Mouse (Mus musculus) neural tube, embryonic 11.5 days (tissue): ENCODE results near the gene Cemip. TPM values are rescaled to one million over a fixed set of nuclear protein-coding genes. Genes with fewer than 3 reads are reported as not detected.

Experiments used
- ATAC-seq: fragments of 200-750 bp; cut with Nextera tagmentation; 2 replicates; pipeline ENCODE4 v1.8.0; 2017; ENCODE audit warnings: moderate number of reproducible peaks, mild to moderate bottlenecking, moderate TSS enrichment, moderate library complexity; ENCODE audit not compliant: insufficient read depth, low FRiP score, low TSS enrichment
- DNase-seq: peaks from one replicate; pipeline ENCODE4 v3.0.0-alpha.2; 2015; ENCODE audit warnings: low spot score
- H3K27ac ChIP-seq: fragments of 300-500 bp; sonication (generic); 2 replicates; pipeline ENCODE4 v1.5.1; 2014; ENCODE audit warnings: low read depth, mild to moderate bottlenecking, low read length
- H3K27me3 ChIP-seq: fragments of 300-500 bp; sonication (generic); 2 replicates; pipeline ENCODE4 v1.6.1; 2014; ENCODE audit warnings: mild to moderate bottlenecking, low read length, mixed read lengths; ENCODE audit not compliant: control insufficient read depth, insufficient read depth
- H3K36me3 ChIP-seq: fragments of 300-500 bp; sonication (generic); 2 replicates; pipeline ENCODE4 v1.6.1; 2014; ENCODE audit warnings: mild to moderate bottlenecking, low read length, moderate library complexity, mixed read lengths; ENCODE audit not compliant: control insufficient read depth, insufficient read depth
- H3K4me1 ChIP-seq: fragments of 300-500 bp; sonication (generic); 2 replicates; pipeline ENCODE4 v1.6.1; 2014; ENCODE audit warnings: low read length, mixed read lengths; ENCODE audit not compliant: control insufficient read depth, insufficient read depth
- H3K4me2 ChIP-seq: fragments of 300-500 bp; sonication (generic); 2 replicates; pipeline ENCODE4 v1.6.1; 2014; ENCODE audit warnings: low read depth, mild to moderate bottlenecking, moderate library complexity
- H3K4me3 ChIP-seq: fragments of 300-500 bp; sonication (generic); 2 replicates; pipeline ENCODE4 v1.5.1; 2014; ENCODE audit warnings: low read depth, low read length
- H3K9ac ChIP-seq: fragments of 300-500 bp; sonication (generic); 2 replicates; pipeline ENCODE4 v1.6.1; 2014; ENCODE audit warnings: mild to moderate bottlenecking, low read length
- H3K9me3 ChIP-seq: fragments of 300-500 bp; sonication (generic); 2 replicates; pipeline ENCODE4 v1.6.1; 2016; ENCODE audit warnings: low read length; ENCODE audit not compliant: control insufficient read depth
- whole genome bisulfite sequencing: fragments of 180-500 bp; shearing (Covaris S2); extraction: QIAGEN DNeasy Blood & Tissue Kit; methylation state at CpG from one replicate; pipeline ENCODE4 v1.1.7; 2014; 5-methylcytosine and 5-hydroxymethylcytosine counted together
- polyA plus RNA-seq: library from polyadenylated mRNA; unstranded; fragments of >200 nt; fragmentation: Nextera tagmentation; extraction: Ambion mirVana; gene quantifications from 2 replicates; pipeline ENCODE4 v1.2.1, GENCODE M21; 2014

The Cemip gene
- polyA plus RNA-seq, 1 experiment from 2014 or later, result 0.11 TPM

DNA sequence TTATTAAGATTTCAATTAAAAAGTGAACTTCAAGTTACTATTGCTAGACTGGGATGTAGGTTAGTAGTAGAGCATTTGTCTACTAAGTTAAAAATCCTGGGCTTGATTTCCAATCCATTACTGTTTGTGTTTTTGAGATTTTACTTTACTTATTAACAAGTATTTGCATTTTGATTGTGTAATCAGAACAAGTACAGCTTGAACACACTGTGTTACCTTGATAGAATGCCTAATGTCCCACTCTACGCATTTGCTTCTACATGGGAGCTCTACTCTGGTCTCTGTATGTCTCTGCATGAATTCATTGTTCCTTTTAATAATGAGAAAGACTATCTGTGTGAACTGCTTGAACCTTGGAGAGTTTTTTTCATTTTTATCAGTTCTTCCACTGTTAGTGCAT lies 20.6 kb upstream of the Cemip start:
- Histone ChIP-seq H3K36me3 (no peaks in the 10 kb centered on the region), H3K9me3 (no peaks in the 10 kb centered on the region), H3K27ac (no peak overlapping the region), H3K4me2 (no peak overlapping the region), H3K27me3 (no peaks in the 10 kb centered on the region), H3K4me3 (no peak overlapping the region), H3K4me1 (no peaks in the 10 kb centered on the region), H3K9ac (no peak overlapping the region)
- 98% methylated on average over 1 of the region's 1 CpGs for WGBS
- no peak for ATAC-seq
- DNase-seq, result no peak

DNA sequence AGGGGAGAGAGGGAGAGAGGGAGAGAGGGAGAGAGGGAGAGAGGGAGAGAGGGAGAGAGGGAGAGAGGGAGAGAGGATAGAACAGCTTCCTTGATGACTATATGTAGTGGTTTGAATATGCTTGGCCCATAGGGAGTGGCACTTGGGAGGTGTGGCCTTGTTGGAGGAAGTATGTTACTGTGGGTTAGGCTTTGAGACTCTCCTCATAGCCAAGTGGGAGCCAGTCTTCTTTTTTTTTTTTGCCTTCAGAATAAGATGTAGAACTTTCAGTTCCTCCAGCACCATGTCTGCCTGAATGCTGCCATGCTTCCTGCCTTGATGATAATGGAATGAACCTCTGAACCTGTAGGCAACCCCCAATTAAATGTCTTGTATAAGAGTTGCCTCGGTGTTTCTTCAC lies 16.3 kb upstream of the Cemip start:
- no peak for ATAC-seq
- no peak overlapping the region for H3K9ac ChIP-seq
- H3K27ac ChIP-seq, result no peak overlapping the region
- 100% methylated on average over 1 of the region's 1 CpGs for WGBS
- H3K4me1 ChIP-seq, result no peaks in the 10 kb centered on the region
- no peak overlapping the region for H3K4me3 ChIP-seq
- H3K4me2 ChIP-seq, result no peak overlapping the region
- H3K36me3 ChIP-seq, result no peaks in the 10 kb centered on the region
- no peaks in the 10 kb centered on the region for H3K27me3 ChIP-seq
- no peak for DNase-seq
- H3K9me3 ChIP-seq, result no peaks in the 10 kb centered on the region

DNA sequence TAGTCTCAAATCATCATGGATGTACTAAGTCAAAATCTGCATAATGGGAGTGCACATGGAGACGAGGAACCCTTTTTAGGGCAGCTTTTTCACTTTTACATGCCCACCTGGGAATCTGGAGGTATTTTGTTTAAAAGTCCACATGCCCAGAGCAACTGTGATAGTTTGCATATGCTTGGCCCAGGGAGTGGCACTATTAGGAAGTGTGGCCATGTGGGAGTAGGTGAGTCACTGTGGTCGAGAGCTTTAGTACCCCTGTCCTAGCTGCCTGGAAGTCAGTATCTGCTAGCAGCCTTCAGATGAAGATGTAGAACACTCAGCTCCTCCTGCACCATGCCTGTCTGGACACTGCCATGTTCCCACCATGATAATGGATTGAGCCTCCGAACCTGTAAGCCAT lies 14.4 kb upstream of the Cemip start:
- DNase-seq (no peak), ATAC-seq (no peak)
- Histone ChIP-seq H3K4me2 (no peak overlapping the region), H3K36me3 (no peaks in the 10 kb centered on the region), H3K9me3 (no peaks in the 10 kb centered on the region), H3K4me1 (no peaks in the 10 kb centered on the region), H3K27me3 (no peaks in the 10 kb centered on the region), H3K9ac (no peak overlapping the region), H3K4me3 (no peak overlapping the region), H3K27ac (no peak overlapping the region)
- 82% methylated on average over 3 of the region's 3 CpGs for WGBS

DNA sequence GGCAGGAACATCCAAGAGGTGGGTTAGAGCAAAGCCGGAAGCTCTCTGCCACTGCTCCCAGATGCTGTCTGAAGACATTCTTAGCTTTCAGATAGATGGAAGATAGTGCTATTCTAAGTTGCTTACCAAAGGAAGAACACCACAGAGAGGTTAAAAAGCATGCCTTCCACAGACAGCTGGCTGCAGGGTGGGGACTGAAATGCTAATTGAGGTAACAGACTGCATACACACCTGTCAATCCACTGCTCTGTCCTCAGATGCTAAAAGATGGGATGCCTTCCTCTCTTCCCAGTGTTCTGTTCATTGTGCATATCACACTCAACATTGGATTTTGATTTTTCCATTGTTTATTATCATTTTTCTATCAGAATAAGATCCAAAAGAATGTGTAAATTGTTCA lies 11.8 kb upstream of the Cemip start:
- DNase-seq (no peak), ATAC-seq (no peak)
- Histone ChIP-seq H3K4me2 (no peak overlapping the region), H3K9me3 (no peaks in the 10 kb centered on the region), H3K4me1 (no peaks in the 10 kb centered on the region), H3K27ac (no peak overlapping the region), H3K9ac (no peak overlapping the region), H3K36me3 (no peaks in the 10 kb centered on the region), H3K4me3 (no peak overlapping the region), H3K27me3 (no peaks in the 10 kb centered on the region)
- WGBS, result 81% methylated on average over 1 of the region's 1 CpGs

DNA sequence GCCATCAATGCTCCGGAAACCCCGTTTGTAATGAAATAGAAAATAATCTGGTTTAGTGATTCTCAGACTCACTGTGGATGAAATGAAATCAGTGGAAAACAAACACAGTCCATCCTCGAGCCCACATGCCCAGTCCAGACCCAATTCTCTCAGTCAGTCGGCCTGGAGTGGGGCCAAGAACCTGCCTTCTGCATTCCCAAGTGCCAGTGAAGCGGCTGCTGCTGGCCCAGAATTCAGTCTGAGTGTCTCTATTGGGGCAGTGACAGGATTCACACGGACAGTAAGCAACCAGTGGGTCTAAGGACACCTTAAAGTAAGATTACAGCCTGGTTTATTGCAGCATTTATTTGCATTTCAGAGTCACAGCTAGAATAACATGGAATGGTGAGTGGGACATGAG lies 10.2 kb upstream of the Cemip start:
- H3K9me3 ChIP-seq, result no peaks in the 10 kb centered on the region
- 78% methylated on average over 6 of the region's 6 CpGs for WGBS
- no peak for ATAC-seq

DNA sequence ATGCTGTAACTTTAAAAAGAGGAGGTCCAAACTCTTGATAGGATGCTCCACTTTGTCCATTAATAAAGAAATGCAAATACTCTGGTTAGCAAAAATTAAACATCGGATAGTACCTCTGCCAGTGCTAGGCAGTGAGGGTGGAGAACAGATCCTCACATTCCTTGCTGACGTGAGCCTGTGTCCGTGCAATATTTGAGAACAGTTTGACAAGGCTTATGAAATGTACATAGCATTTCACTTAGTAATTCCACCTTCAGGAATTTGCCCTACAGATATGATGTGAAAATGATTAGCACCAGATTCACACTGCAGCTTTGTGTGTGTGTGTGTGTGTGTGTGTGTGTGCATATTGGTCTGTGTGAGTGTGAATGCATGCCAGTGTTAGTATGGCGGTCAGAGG lies 4.5 kb upstream of the Cemip start:
- WGBS, result 87% methylated on average over 4 of the region's 4 CpGs
- Histone ChIP-seq H3K36me3 (no peaks in the 10 kb centered on the region), H3K27ac (no peak overlapping the region), H3K9me3 (no peaks in the 10 kb centered on the region), H3K4me3 (no peak overlapping the region), H3K4me1 (peaks cover 2% of the 10 kb centered on the region), H3K27me3 (peaks cover 5% of the 10 kb centered on the region), H3K9ac (no peak overlapping the region), H3K4me2 (no peak overlapping the region)
- no peak for ATAC-seq
- no peak for DNase-seq

More for the DNA sequence above, 10.2 kb upstream of the Cemip start:
- Histone ChIP-seq H3K4me3 (no peak overlapping the region), H3K4me2 (no peak overlapping the region), H3K27ac (no peak overlapping the region), H3K9ac (no peak overlapping the region), H3K27me3 (no peaks in the 10 kb centered on the region), H3K4me1 (no peaks in the 10 kb centered on the region), H3K36me3 (no peaks in the 10 kb centered on the region)
- DNase-seq, result no peak

DNA sequence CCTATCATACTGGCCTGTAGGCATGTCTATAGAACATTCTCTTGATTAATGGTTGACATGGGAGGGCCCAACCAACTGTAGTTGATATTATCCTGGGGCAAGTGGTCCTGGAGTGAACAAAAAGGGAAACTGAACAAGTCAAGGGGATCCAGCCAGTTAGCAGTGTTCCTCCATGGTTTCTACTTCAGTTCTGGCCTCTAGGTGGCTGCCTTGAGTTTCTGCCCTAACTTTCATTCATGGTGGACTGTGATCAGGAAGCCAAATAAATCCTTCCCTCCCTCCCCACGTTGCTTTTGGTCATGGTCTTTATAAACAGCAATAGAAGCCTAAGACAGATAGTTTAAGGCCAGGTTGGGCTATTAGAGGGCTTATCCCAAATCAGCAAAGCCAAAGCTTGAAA lies 3.5 kb upstream of the Cemip start:
- Histone ChIP-seq H3K27me3 (peaks cover 15% of the 10 kb centered on the region), H3K27ac (no peak overlapping the region), H3K9ac (no peak overlapping the region), H3K4me3 (no peak overlapping the region), H3K4me2 (no peak overlapping the region), H3K4me1 (peaks cover 5% of the 10 kb centered on the region), H3K9me3 (no peaks in the 10 kb centered on the region), H3K36me3 (no peaks in the 10 kb centered on the region)
- DNase-seq (no peak), ATAC-seq (no peak)
- 4% methylated on average over 1 of the region's 1 CpGs for WGBS

DNA sequence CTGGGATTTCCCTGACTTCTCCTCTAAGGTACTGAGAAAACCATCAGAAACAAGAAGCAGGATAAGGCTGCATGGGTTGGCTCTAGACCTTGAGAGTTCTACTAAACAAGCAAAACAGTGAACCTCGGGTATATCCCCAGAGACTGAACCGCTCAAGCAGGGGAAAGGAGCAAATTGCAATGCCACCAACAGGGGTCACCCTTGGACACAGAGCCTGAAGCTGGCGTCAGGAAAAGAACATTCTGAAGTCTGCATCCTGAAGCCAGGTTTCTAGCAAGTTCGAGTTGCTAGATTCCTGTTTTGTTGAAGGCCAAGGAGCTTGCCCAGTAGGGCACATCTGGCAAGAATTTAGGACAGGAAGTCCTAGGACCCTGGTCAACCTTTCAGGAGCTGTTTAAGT lies 2.7 kb upstream of the Cemip start:
- no peak overlapping the region for H3K4me3 ChIP-seq
- H3K4me1 ChIP-seq, result peaks cover 5% of the 10 kb centered on the region
- ATAC-seq (0 out of 2 replicates have a peak, but pooled peaks have one; percentile 28), DNase-seq (peak; percentile 59)
- H3K27ac ChIP-seq, result no peak overlapping the region
- H3K9ac ChIP-seq, result no peak overlapping the region
- peaks cover 17% of the 10 kb centered on the region for H3K27me3 ChIP-seq
- H3K9me3 ChIP-seq, result no peaks in the 10 kb centered on the region
- H3K4me2 ChIP-seq, result no peak overlapping the region
- WGBS, result 12% methylated on average over 4 of the region's 4 CpGs
- H3K36me3 ChIP-seq, result no peaks in the 10 kb centered on the region

DNA sequence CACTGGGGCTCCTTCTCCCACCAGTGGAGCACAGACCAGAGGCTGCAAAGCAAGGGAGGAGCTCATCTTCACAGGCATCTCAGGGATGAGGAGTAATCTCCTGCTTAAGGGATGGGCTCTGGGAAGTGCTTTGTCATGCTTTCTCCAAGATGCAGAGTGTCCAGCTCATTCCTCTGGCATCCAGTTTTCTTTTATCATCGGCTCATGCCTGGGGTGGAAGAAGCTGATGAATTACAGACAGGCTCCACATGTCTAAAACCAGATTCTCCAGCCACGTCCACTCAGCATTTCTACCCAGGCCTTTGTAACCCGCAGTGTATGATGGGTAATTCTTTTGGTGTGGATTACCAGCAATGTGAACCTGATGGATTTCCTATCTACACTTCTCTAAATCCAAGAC lies 1.9 kb upstream of the Cemip start:
- no peak overlapping the region for H3K9ac ChIP-seq
- no peak for ATAC-seq
- no peaks in the 10 kb centered on the region for H3K36me3 ChIP-seq
- no peak overlapping the region for H3K27ac ChIP-seq
- H3K4me2 ChIP-seq, result no peak overlapping the region
- no peaks in the 10 kb centered on the region for H3K9me3 ChIP-seq
- H3K27me3 ChIP-seq, result peaks cover 17% of the 10 kb centered on the region
- peaks cover 5% of the 10 kb centered on the region for H3K4me1 ChIP-seq
- no peak for DNase-seq
- H3K4me3 ChIP-seq, result no peak overlapping the region
- 86% methylated on average over 3 of the region's 3 CpGs for WGBS
